Mouse (Mus musculus) small intestine, adult 2 months (tissue): ENCODE data around the gene Cxcl15.

Experiments used
- CTCF ChIP-seq: fragments of 200-500 bp; IDR thresholded peaks from 2 replicates; pipeline ENCODE4 v1.5.1; 2012; ENCODE audit warnings: low read depth, mild to moderate bottlenecking, control low read depth, inconsistent platforms, low read length, moderate library complexity, mixed read lengths; ENCODE audit not compliant: insufficient replicate concordance, insufficient read length; ENCODE audit errors: extremely low read depth
- POLR2A ChIP-seq: fragments of 200-500 bp; IDR thresholded peaks from 2 replicates; pipeline ENCODE4 v1.6.1; 2012; ENCODE audit warnings: low read depth, mild to moderate bottlenecking, control low read depth, inconsistent platforms, low read length, moderate library complexity

DNA sequence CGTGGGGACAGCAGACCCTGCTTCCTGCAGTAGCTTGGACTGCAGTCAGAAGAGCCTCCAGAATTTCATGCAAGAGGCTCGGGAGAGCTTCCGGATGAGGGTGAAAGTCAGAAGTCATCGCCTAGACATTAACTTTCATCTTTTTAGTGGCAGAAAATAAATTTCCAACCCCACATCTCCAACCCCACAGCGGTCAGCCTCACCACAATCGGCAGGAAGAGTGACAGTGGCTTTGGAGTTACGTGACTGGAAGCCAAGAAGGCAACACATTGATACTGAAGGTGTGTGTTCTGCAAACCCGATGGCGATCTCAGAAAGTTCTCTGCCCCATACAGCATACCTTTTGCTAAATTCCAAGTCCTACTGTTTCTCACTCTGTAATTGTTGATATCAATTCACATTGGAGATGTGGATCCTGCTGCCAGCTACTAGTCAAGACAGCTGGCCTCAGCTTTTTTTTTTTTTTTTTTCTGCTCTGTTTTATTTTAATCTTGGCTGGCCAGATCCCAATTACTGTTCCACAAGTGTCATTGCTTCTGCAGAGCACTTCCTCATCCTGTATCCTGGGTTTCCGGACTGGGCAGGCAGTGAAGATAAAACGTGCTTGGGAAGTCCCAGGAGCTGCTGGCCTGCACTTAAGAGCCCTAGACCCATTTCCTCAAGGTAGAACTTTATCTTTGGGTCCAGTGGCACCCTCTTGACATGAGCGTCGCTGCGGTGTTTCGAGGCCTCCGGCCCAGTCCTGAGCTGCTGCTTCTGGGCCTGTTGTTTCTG lies 22.3 kb upstream of the Cxcl15 start, which contains the start of gene Pf4:
- TF ChIP-seq CTCF, result no peak
- no peak for TF ChIP-seq POLR2A
